Mouse (Mus musculus) right cerebral cortex, adult 18-20 months (tissue): ENCODE data around the gene Fmnl1.
A peak's percentile ranks its signal among the peaks of the same experiment; 100 is the strongest.

Source experiments
- DNase-seq: peaks from one replicate; pipeline ENCODE4 v3.0.0; 2022; ENCODE audit warnings: mixed read lengths

Fmnl1 gene

DNA sequence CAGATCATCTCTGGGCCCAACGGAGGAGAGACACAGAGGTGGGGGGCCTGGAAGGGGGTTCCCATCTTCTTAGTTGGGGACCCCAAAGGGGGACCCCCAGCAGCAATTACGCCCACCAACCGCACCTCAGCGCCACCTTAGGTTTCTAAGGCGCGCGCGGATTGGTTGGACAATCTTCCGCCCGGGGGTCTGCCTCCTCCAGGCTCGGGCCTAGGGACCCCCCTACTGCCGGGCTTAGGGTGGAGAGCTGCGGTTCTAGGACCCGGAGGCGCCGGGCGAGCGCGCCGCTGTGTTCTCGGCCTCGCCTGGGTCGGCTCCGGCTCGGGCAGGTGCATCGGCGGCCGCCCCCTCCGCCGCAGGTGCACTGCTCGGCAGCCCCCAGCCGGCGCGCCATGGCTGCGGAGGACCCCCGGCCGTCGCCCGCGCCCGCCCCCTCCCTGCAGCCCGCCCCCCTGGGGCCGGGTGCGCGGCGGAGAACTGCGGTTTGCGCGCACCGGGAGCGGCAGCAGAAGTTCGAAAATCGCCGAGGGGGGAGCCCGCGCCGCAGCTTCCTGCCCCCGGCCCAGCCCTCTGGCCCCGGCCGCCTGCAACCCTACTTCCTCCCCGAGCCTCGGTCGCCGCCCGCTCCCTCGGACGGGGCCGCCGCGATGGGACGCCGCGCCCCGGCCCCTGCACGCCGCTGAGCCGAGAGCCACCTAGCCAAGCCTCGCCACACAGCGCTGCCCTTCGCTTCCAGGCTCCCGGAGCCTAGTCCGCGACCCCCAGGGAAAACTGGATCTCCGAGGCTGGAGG lies at the start of gene Fmnl1:
Gene Fmnl1, plus strand, starts transcription at position 614 of the 792 bp plus-strand sequence.
- peak; percentile 40 for DNase-seq

DNA sequence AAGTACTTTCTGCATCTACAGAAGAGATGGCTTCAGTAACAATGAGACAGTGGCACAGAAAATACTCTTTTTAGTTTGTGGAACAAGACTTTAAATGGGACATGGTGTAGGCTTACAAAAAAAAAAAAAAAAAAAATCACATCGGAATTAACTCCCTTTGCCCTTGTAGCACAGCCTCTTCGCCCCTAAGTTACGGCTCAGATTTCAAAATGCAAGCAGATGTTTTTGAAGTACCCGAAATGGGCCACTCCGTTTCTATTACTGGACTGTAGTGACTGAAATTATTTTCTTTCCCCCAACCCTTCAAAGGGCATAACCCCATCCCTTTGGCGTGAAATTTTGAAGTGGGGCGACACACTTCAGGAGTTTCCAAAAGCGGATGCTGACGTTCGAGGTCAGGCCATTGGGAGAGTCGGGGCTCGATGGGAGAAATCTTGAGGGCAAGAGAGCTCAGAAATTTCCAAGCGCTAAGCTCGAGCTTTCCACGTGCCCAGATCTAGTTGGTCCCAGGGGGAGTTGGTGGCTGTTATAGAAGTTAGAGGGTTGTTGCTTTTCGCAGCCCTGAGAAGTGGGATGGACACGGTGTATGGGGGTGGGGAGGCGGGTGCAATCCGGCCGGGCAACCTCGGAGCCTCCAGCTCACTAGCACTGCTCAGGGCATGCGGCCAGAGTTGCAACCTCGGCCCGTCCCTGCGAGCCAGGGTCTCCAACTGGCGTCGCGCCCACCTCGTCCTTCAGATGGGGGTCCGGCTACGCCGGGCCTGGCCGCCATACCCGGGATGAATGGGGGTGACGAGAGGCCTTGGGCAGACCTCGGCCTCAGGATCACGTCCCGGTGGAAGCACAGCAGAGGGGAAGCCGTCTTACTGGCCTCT lies 39.0 kb upstream of the Fmnl1 start, which contains the start of gene Hexim2:
Gene Hexim2, plus strand, starts transcription at position 729 of the 875 bp plus-strand sequence.
- DNase-seq: no peak

DNA sequence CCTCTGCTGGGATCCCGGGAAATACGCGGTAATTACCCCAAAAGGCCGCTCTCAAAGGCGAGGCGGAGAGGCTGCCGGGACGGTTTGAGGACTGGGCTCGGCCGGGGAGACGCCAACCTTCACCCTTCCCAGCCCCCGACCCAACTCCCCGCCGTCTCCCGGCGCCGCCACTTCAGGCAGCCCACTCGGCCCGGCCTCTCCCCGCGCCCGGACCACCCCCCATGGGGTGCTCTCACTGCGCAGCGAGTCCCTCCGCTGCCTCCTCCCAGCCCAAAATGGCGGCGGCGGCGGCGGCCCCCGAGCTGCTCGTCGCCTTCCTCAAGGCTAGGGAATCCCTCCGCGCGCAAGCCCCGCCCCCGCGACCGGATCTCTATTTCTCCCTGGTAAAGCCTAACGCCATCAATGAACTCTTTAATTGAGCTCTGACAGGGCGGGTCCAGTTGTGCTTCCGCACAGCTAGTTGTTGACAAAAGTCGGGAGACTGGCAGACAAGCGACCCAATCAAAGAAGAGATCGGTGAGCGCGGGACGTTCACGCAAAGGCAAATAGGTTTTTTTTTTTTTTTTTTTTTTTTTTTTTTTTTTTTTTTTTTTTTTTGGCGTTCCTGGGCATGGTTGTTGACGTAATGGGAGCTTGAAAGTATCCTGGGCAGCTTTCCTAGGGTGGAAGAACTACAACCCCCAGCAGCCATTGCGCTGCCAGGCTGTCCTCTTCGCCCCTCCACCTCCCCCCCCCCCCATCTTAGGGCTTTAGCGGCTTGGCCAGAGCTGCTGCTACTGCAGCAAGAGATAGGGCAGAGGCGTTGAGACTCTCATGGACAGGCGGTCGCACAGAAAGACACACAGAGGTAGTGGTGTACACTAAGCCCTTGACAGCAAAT lies 38.1 kb upstream of the Fmnl1 start:
- peak; percentile 100 for DNase-seq

DNA sequence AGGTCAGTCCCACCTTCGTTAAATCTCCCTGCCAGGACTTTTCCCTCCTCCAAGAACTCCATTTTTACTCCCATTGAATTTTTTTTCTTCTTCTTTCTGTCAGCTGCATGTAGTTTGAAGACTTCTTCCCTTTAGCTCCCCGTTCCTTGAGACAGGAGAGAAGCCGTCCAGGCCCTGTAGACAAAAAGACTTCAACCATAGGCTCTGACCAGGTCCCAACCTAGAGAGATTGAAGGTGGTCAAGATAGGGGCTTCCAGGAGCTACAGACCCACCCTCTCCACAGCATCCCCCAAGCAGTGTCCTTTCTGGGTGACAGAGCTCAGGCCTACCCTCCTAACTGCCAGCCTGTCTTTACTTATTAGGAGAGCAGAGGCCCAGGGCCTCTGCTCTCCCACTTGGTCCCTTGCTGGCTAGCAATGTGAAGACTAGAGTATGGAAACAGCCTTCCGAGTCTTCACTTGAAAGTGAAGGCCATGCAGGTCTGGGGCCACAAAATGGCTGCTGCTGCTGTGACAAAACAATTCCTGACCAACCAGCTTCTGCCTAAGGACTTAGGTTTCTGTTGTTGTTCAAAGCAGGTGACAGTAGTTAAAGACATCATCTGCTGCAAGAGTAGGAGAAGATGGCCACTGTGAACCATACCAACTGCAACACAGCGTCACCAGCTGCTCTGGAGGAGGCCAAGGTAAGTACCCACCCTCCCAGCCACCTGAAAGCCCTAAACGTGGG lies 37.3 kb upstream of the Fmnl1 start:
- DNase-seq: no peak

DNA sequence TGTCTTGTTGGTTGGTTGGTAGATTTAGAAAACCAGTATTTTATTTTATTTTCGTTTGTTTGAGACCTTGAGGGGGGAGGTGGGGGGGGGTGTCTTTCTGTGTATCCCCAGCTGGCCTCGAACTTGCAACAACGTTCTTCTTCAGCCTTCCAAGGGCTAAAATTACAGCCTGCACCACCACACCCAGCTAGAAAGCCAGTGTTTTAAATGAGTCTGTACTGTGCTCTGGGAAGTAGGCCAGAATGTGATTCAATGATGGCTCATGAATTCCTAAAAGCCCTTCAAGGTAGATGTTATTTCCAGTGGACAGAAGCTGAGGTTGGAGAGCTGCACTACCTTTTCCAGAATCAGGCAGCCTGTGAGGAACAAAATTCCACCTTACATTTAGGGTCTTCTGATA lies 36.7 kb upstream of the Fmnl1 start:
- no peak for DNase-seq

DNA sequence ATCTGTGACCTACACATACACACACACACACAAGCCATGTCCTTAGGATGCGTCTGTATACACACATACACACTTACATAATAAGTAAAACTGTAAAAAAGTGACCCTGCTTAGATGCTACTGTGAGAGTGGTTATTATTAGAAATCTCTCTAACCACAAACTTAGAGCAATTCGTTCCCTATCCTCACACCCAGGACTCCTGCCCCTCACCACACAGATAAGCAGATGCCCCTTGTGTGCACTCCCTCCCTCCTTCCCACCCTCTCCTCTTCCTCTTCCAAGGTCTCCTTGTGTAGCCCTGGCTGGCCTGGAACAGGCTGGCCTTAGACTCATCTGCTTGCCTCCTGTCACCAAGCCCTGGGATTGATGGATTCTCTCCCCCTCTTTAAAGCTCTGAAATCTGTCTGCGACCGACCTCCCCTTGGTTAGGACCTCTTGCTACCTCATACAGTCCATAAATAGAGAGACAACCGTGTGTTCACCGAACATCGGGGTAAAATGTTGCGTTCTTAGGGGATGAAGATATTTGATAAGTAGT lies 34.8 kb upstream of the Fmnl1 start:
- DNase-seq: no peak

DNA sequence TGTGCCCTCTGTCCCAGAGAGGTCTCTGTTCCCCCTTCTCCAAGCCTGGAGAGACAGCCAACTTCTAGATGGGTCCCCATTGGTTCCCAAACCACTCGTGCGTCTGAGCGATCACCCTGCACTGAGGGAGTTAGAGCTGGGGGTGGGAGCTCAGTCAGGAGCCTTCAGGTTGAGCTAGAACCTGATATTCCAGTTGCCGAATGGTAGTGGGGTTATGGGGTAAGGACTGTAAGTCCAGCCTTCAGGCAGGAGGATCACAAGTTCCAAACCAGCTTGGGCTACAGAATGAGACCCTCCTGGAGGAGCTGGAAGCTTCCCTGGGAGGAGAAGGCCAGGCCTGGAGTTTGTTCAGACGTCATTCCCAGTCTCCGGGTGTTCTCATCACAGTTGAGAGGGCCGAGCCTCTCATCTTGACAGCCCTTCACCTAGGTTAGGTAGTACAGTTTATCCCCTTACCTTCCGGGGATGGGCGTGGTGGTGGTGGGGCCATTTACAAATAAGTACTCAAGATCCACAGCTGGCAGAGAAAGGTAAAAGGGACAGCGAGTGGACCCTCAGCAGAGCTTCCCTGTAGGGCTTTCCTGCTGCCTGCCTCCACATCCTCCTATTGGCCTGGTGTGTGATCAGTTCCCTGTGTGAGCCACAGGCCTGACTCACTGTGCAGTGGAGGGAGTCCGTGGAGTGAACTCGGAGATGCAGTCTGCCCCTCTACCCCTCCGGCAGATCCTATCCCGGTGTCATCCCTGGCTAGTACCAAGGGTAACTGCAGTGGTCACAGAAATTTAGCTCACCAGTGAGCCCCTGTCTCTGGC lies 30.8 kb upstream of the Fmnl1 start:
- no peak for DNase-seq

DNA sequence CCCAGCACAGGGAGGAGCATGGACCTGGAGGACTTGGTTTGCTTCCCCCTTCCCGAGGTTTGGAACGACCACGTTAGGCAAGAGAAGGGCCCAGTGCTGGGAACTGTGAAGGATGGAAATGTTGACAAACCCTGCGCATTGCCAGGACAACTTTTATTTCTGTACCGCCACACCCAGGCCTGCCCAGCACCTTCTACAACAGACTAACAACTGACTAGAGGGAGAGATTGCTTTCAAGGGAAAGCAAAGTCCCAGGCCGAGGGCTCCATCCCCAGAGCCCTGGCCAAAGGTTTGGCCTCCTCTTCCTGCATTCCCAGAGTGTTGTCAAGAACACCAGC lies 30.2 kb upstream of the Fmnl1 start:
- no peak for DNase-seq

DNA sequence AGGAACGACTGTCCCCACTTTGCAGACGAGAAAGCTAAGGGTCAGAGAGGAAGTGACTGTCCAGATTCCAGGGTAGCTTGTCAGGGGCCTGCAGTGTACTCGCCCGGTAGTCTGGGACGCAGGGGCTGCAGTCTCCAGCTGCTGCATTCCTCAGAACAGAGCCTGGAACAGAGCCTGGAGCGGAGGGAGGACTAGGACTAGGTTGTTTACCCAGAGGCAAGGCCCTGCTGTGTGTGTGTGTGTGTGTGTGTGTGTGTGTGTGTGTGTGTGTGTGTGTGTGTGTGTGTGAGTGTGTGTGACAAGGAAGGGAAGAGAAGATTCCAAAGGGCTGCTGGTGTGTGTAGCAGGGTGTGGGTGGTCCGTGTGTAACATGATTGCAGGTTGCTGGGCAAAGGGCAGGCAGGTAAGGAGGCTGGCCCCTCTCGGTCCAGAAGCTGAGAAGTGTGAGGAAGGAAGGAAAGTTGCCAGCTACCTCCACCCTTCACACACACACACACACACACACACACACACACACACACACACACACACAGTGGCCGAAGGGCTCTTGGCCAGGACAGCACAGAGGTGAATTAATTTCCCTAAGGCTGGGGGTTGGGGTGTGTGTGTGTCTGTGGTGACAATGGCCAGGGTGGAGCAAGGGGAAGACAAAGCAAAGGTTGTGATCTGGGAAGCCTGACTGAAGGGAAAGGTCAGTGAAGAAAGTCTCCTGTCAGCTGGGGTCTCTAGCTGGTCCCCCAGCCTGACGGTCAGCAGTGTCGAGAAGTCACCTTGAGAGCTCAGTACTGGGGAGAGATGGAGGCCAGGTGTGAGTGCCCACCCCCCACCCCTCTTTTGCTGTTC lies 29.6 kb upstream of the Fmnl1 start:
- no peak for DNase-seq

DNA sequence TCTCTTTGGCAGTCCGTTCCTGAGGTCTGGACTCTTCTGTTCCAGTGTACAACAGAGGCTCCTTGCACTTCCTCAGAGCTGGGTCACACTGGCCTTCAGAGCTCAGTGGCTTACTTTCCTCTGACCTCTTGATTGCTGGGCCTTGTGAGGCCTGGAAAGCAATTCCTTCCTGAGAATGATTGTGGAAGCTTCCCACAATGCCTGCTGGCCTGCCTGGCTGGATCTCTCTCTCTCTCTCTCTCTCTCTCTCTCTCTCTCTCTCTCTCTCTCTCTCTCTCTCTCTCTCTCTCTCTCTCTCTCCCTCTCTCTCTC lies 29.0 kb upstream of the Fmnl1 start:
- no peak for DNase-seq

DNA sequence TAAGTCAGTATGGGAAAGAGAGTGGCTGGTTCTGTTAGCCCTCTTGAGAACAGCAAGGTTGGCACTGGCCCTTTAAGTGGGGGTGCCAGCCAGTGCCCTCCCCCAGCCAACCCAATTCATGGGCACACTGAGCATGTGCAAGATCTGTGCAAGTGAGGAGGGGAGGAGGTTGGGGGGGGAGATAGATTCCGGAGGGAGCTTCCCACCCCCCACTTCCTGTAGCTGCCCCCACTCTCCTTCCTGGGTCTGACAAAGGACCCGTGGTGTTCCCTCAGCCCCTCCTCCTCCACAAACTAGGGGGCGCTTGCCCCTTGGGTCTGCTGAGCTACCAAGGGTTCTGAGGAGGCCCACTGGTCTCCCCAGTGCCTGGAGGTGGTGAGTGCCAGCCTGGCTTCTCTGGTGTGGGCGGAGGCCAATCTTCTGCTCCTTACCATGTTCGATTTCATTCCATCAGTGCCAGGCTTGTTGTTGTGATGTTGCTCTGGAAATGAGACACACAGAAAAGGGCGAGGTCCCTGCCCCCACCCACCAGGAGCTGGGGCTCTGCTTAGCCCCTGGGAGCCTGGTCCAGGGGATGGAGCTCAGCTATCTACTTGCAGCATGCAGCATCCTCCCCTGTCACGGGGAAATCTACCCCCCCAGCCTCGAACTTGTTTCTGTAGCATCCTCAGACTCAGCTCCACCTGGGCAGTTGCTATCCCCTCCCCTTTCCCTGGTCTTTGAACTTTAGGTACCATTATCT lies 28.3 kb upstream of the Fmnl1 start:
- DNase-seq: peak; percentile 92

DNA sequence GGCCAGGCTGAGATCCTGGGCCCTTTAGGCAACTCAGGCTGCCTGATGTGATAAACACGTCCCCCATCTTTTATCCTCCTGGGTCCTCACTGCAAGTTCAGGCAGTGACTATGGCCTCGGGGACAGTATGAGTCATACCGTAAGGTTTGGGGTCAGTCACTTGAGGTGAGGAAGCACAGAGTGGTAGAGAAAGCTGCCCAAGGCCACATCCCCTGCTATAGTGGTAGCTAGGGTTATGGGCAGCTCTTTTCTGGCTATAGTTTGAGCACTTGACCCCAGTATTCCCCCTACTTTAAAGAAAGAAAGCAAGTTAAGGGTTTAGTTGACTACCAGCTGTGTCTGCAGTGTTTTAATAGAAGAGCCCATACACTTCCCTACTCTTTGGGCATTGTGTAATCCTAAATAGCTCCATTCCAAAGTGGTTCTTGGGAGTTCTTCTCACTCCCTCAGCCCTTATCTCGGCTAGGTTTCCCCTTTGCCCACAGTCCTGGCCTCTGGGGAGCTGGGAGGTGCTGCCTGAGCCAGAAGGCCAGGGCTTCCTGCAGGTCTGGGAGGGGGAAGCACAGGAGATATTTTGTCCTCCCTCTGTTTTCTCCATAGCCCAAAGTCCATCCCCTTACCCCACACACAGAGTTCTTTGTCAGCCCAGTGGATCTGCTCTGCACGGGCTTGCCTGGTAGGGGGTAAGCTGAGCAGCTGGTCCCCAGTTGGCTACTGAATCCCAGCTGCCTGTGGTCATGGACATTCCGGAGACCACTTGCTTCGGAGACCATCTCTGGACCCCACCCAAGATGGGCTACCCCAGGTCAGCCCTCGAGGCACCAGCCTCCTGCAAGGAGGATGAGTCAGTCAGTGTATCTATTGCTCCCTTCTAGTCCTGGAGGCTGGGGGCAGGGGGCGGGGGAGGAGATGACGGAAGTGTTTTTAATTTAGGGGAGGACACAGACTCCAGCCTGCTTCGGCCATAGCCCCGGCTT lies 26.3 kb upstream of the Fmnl1 start:
- DNase-seq: no peak

DNA sequence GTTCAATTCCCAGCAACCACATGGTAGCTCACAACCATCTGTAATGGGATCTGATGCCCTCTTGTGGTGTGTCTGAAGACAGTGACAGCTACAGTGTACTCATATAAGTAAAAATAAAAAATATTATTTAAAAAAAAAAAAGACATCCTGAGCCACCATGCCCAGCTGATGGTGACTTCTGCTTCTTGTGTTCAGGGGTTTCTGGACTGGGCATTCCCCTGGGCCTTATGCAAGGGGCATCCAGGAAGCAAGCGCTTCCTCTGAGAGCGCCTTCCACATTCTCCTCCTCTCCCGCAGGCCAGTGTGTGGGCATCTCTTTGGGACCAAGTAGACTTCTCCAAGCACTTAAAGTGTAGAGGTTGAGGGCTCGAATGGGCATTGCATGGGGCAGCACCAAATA lies 24.5 kb upstream of the Fmnl1 start:
- no peak for DNase-seq

DNA sequence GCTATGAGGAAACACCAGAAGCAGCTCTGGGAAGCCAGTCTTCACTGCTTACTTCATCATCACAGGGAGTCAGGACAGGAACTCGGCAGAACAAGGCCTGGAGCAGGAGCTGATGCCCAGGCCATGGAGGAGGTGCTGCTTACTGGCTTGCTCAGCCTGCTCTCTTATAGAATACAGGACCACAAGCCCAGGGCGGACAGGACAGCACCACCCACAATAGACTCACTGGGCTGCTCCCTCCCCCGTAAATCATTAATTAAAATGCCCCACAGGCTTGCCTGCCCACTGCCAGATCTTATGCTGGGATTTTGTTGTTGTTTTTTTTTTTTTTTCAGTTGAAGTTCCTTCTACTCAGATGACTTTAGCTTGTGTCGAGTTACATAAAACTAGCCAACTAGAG lies 23.1 kb upstream of the Fmnl1 start:
- no peak for DNase-seq

DNA sequence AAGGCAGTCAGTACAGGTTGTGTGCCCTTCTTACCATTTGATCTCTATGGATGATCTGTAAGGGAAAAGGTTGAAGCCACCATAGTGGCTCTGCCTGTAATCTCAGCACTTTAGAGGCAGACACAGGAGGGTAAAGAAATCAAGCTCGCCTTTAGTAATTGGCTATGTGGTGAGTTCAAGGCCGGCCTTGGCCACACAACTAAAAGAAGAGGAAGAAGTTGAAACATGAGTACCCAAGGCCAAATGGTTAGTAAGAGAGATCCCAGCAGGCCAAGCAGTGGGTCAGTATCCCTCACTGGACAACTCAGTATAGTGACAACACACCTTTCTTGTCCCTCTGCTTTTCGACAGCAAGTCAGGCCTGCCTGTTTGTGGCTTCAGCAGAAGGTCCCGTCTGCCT lies 21.1 kb upstream of the Fmnl1 start:
- no peak for DNase-seq

DNA sequence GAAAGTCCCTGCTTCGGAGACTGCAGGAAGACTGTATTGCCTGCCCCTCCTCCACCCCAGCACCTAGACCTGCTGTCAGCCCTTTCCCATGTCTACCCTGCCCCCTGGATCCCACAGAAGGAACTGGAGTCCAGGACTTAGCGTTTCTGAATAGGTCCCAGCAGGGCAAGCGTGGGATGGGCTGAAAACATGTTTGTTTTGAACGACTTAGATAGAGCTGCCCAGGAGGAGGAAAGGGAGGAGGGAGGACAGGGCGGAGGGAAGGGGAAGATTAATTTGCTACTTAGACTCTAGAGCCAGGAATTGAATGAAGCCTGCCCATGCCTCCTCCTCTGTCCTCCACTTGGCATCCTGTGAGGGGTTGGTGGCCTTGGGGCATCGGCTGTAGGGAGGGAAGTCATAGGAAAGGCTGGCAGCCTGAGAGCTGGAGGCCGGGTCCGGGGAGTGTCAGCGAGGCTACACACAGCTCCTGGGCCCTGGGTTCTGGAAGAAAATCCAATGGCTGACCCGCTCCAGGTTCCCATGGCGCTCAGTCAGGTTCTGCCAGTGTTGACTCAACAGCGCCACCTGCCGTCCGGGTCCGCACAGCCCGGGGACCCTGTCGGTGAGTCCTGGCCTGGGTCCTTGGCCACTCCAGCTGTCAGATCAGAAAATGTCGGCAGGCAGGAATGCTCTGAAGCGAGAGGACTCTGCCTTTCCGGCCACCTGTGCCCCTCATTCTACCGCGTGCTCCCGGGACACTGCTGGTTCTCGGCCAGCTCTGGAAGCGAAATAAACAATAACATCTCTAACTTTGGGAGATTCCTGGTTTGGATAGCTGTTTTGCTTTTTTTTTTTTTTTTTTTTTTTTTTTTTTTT lies 12.1 kb upstream of the Fmnl1 start:
- peak; percentile 89 for DNase-seq

DNA sequence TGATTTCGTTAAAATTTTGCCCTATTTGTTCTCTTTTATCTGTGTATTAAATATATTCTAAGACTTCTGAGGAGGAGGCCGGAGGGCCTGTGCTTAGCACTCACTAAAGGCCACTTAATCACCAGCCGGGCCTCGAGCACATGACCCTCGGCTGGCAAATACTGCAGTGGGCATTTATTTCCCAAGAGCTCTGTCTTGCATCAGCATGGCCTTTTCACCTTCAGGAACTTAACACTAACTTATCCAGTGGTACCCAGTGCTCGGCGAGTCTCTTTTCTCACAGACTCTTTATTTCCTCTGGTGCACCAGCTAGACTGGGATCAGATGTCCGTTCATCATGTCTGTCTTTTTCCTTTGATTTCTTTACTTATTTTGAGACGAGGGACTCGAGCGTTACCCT lies 10.2 kb upstream of the Fmnl1 start:
- no peak for DNase-seq
